ENCODE assay signal across 16 mouse cellular contexts in genomic region chr11:78256618-78257017, GRCm38 (mm10). TPM values are rescaled to one million over a fixed set of nuclear protein-coding genes. Genes with fewer than 3 reads are reported as not detected.
A peak's percentile ranks its signal among the peaks of the same experiment; 100 is the strongest.
DNase-seq lines count a peak whose midpoint lies in the region; ATAC-seq and TF ChIP-seq lines count a peak whose summit lies in the region.
"Had no signal": no experiment of that assay in that cellular context is flagged by ENCODE, and none has a peak within 500 bp of the region (broad histone marks: within the 10 kb centered on the region; RNA-seq: fewer than 3 reads in every experiment).

No protein-coding gene starts in this region.

- H3K27ac ChIP-seq in kidney, adult 2 months (ENCODE audit: insufficient read depth, low read depth, low read length), result no peak overlapping the region
- no peak overlapping the region for H3K27ac ChIP-seq in liver, embryonic 14.5 days
- H3K27ac ChIP-seq in liver, embryonic 12.5 days, result no peak overlapping the region
- H3K27ac ChIP-seq in MEL (ENCODE audit: control insufficient read depth, low read depth, low read length), result no peak overlapping the region
- H3K27ac ChIP-seq in forebrain, embryonic 15.5 days (replicated peaks), result no peak overlapping the region
- H3K27ac ChIP-seq: forebrain, embryonic 10.5 days; heart, embryonic 15.5 days; hindbrain, embryonic 13.5 days had no signal

- TF ChIP-seq POLR2A in kidney, adult 2 months (IDR thresholded peaks at IDR 0.05; ENCODE audit: low read depth, low read length), result no peak
- no peak for TF ChIP-seq POLR2A in MEL (IDR thresholded peaks at IDR 0.05; ENCODE audit: control insufficient read depth in 1 of 2, insufficient read depth in 1 of 2, low read depth in 1 of 2, low read length in 2 of 2, poor library complexity in 1 of 2)

- no peak overlapping the region for H3K4me2 ChIP-seq in liver, embryonic 14.5 days (ENCODE audit: low read depth)
- H3K4me2 ChIP-seq in liver, embryonic 12.5 days, result no peak overlapping the region
- H3K4me2 ChIP-seq in forebrain, embryonic 15.5 days (replicated peaks), result no peak overlapping the region
- H3K4me2 ChIP-seq: heart, embryonic 15.5 days; hindbrain, embryonic 13.5 days had no signal

- TF ChIP-seq RAD21 in MEL (IDR thresholded peaks at IDR 0.05; ENCODE audit: low read depth, low read length), result peak; percentile 20

- no peak for ATAC-seq in liver, embryonic 14.5 days (ENCODE audit: insufficient read depth)
- ATAC-seq in liver, embryonic 12.5 days, result no peak
- ATAC-seq in forebrain, embryonic 15.5 days (replicated peaks), result no peak
- ATAC-seq: CD4-positive, CD25-positive, alpha-beta regulatory T cell, adult 4 months had no signal

- H3K27me3 ChIP-seq in kidney, adult 2 months (replicated peaks; ENCODE audit: control insufficient read depth, insufficient read depth, low read length), result no peaks in the 10 kb centered on the region
- no peaks in the 10 kb centered on the region for H3K27me3 ChIP-seq in liver, embryonic 14.5 days (ENCODE audit: control insufficient read depth, insufficient read depth, low read length)
- H3K27me3 ChIP-seq in liver, embryonic 12.5 days (replicated peaks), result peaks cover 4% of the 10 kb centered on the region; the same call in 1 of the 2 replicates
- H3K27me3 ChIP-seq in MEL (ENCODE audit: control insufficient read depth in 1 of 2, insufficient read depth in 2 of 2, low read length in 2 of 2), result no peaks in the 10 kb centered on the region
- H3K27me3 ChIP-seq in forebrain, embryonic 15.5 days, result no peaks in the 10 kb centered on the region

- peaks cover 2% of the 10 kb centered on the region for H3K36me3 ChIP-seq in kidney, adult 2 months (ENCODE audit: control insufficient read depth, insufficient read depth, low read length)
- peaks cover 10% of the 10 kb centered on the region for H3K36me3 ChIP-seq in liver, embryonic 14.5 days (replicated peaks; ENCODE audit: control insufficient read depth, insufficient read depth, low read depth)
- H3K36me3 ChIP-seq in liver, embryonic 12.5 days, result peaks cover 34% of the 10 kb centered on the region
- peaks cover 10 to 20% of the 10 kb centered on the region in 2 experiments for H3K36me3 ChIP-seq in MEL (ENCODE audit: control insufficient read depth in 1 of 2, insufficient read depth in 2 of 2, low read length in 2 of 2)
- peaks cover 35% of the 10 kb centered on the region for H3K36me3 ChIP-seq in forebrain, embryonic 15.5 days

- H3K9ac ChIP-seq in liver, embryonic 14.5 days (replicated peaks), result no peak overlapping the region
- no peak overlapping the region for H3K9ac ChIP-seq in liver, embryonic 12.5 days
- H3K9ac ChIP-seq in MEL (ENCODE audit: control insufficient read depth, low read depth, low read length, poor library complexity, severe bottlenecking), result no peak overlapping the region
- no peak overlapping the region for H3K9ac ChIP-seq in forebrain, embryonic 15.5 days (replicated peaks)
- H3K9ac ChIP-seq: heart, embryonic 15.5 days; hindbrain, embryonic 13.5 days had no signal

- peak; percentile 58 for DNase-seq in kidney, adult 2 months
- DNase-seq in kidney, adult 11 months, result no peak
- DNase-seq in liver, embryonic 14.5 days (ENCODE audit: low read depth in 3 of 3, low spot score in 3 of 3), result no peak
- peak; percentile 36 for DNase-seq in MEL (ENCODE audit: low read depth, low spot score)
- DNase-seq in adipocyte (ENCODE audit: low spot score), result peak; percentile 48
- DNase-seq: adrenal gland, adult 2 months; cerebellum, adult 2 months; lung, adult 2 months; thymus, adult 18-20 months had no signal

- H3K9me3 ChIP-seq in liver, embryonic 14.5 days (ENCODE audit: control insufficient read depth, low read length), result no peaks in the 10 kb centered on the region
- no peaks in the 10 kb centered on the region for H3K9me3 ChIP-seq in liver, embryonic 12.5 days (replicated peaks)
- H3K9me3 ChIP-seq in MEL (replicated peaks; ENCODE audit: insufficient read depth, low read length), result no peaks in the 10 kb centered on the region
- H3K9me3 ChIP-seq in forebrain, embryonic 15.5 days, result no peaks in the 10 kb centered on the region
- H3K9me3 ChIP-seq: forebrain, embryonic 10.5 days; heart, embryonic 15.5 days; hindbrain, embryonic 13.5 days had no signal

- 100% methylated on average over 1 of the region's 1 CpGs for WGBS in kidney, adult 2 months
- WGBS in liver, embryonic 14.5 days (ENCODE audit: insufficient replicate concordance), result 86% methylated on average over 1 of the region's 1 CpGs
- 73% methylated on average over 1 of the region's 1 CpGs for WGBS in liver, embryonic 12.5 days (ENCODE audit: insufficient replicate concordance)
- 90% methylated on average over 1 of the region's 1 CpGs for WGBS in forebrain, embryonic 15.5 days

- TF ChIP-seq EP300 in liver, embryonic 14.5 days (IDR thresholded peaks at IDR 0.05; ENCODE audit: low read depth), result no peak
- TF ChIP-seq EP300 in MEL (IDR thresholded peaks at IDR 0.05; ENCODE audit: low read depth in 1 of 2, low read length in 2 of 2), result no peak

- H3K79me2 ChIP-seq in MEL (ENCODE audit: control insufficient read depth, insufficient read depth, low read length, poor library complexity), result peaks cover under 1% of the 10 kb centered on the region; the same call in 1 of the 2 replicates

- TF ChIP-seq CTCF in kidney, adult 2 months (conservative IDR thresholded peaks at IDR 0.05; ENCODE audit: insufficient read depth, insufficient read length, low read depth, low read length), result no peak; the same call in 1 of the 2 replicates
- TF ChIP-seq CTCF in liver, embryonic 14.5 days (IDR thresholded peaks at IDR 0.05; ENCODE audit: low read depth), result peak; percentile 24; the same call in 1 of the 2 replicates
- peak in 2 of 3 experiments; percentile 24 to 53; a peak in 4 of 6 replicates for TF ChIP-seq CTCF in MEL (IDR thresholded peaks at IDR 0.05 in 2 of 3, conservative IDR thresholded peaks at IDR 0.05 in 1 of 3; ENCODE audit: control insufficient read depth in 1 of 3, insufficient read depth in 1 of 3, low read depth in 2 of 3, low read length in 3 of 3, poor library complexity in 1 of 3, severe bottlenecking in 1 of 3)

- no peaks in the 10 kb centered on the region; the same call in 1 of the 2 replicates for H3K4me1 ChIP-seq in kidney, adult 2 months (ENCODE audit: control insufficient read depth, insufficient read depth, low read length)
- no peaks in the 10 kb centered on the region for H3K4me1 ChIP-seq in liver, embryonic 14.5 days (replicated peaks; ENCODE audit: control insufficient read depth in 2 of 2, insufficient read depth in 2 of 2, low read length in 1 of 2)
- H3K4me1 ChIP-seq in liver, embryonic 12.5 days, result no peaks in the 10 kb centered on the region
- H3K4me1 ChIP-seq in MEL (ENCODE audit: control insufficient read depth in 1 of 2, insufficient read depth in 2 of 2, low read length in 2 of 2), result peaks cover 2 to 6% of the 10 kb centered on the region in 2 experiments; a peak in 3 of 4 replicates
- no peaks in the 10 kb centered on the region for H3K4me1 ChIP-seq in forebrain, embryonic 15.5 days
- H3K4me1 ChIP-seq: forebrain, embryonic 10.5 days; heart, embryonic 15.5 days; hindbrain, embryonic 13.5 days had no signal

- no peak overlapping the region for H3K4me3 ChIP-seq in kidney, adult 2 months (ENCODE audit: insufficient read depth, low read depth, low read length)
- H3K4me3 ChIP-seq in liver, embryonic 14.5 days (ENCODE audit: insufficient read depth in 1 of 2, low read depth in 2 of 2, low read length in 2 of 2), result no peak overlapping the region
- H3K4me3 ChIP-seq in liver, embryonic 12.5 days, result no peak overlapping the region
- H3K4me3 ChIP-seq in MEL (ENCODE audit: control insufficient read depth in 1 of 2, insufficient read depth in 1 of 2, low read depth in 2 of 2, low read length in 2 of 2), result no peak overlapping the region
- H3K4me3 ChIP-seq in forebrain, embryonic 15.5 days, result no peak overlapping the region
- H3K4me3 ChIP-seq: forebrain, embryonic 10.5 days; heart, embryonic 15.5 days; hindbrain, embryonic 13.5 days had no signal

RNA-seq across cellular contexts. Expression of gene 2610507B11Rik, which starts 4.9 kb away (rescaled TPM):
- 103 and 122 TPM in 2 replicates for polyA plus RNA-seq in kidney, adult 2 months (2012; rRNA removed)
- 17.3 and 20.5 TPM in 2 replicates for polyA plus RNA-seq in liver, embryonic 14.5 days (2012; rRNA removed)
- polyA plus RNA-seq in liver, embryonic 14.5 days (2014; fragmentation: Nextera tagmentation; extraction: Ambion mirVana), result 26.5 and 32.8 TPM in 2 replicates
- 52.1 and 53.8 TPM in 2 replicates for polyA plus RNA-seq in liver, embryonic 12.5 days (2016; fragmentation: Nextera tagmentation; extraction: Ambion mirVana)
- 80.5 and 85.9 TPM in 2 replicates for total RNA-seq in MEL (2012; rRNA removed)
- 10 to 100 TPM; 75.8 to 77.6 TPM for polyA plus RNA-seq in MEL (2012; ENCODE audit: insufficient read depth in 1 of 2, insufficient read length in 2 of 2, low read depth in 1 of 2, low replicate concordance in 2 of 2, missing spikeins in 1 of 2)
- polyA plus RNA-seq in forebrain, embryonic 15.5 days (2015; fragmentation: Nextera tagmentation; extraction: Ambion mirVana), result 58.5 and 60.5 TPM in 2 replicates

RNA-seq across cellular contexts. Expression of gene Supt6, which starts 10.8 kb away (rescaled TPM):
- 17.8 and 20.7 TPM in 2 replicates for polyA plus RNA-seq in kidney, adult 2 months (2012; rRNA removed)
- 7.4 and 8.4 TPM in 2 replicates for polyA plus RNA-seq in liver, embryonic 14.5 days (2012; rRNA removed)
- polyA plus RNA-seq in liver, embryonic 14.5 days (2014; fragmentation: Nextera tagmentation; extraction: Ambion mirVana), result 7.4 and 7.8 TPM in 2 replicates
- polyA plus RNA-seq in liver, embryonic 12.5 days (2016; fragmentation: Nextera tagmentation; extraction: Ambion mirVana), result 20.2 and 20.3 TPM in 2 replicates
- total RNA-seq in MEL (2012; rRNA removed), result 39.6 and 40.3 TPM in 2 replicates
- 10 to 100 TPM; 59.8 to 93.2 TPM for polyA plus RNA-seq in MEL (2012; ENCODE audit: insufficient read depth in 1 of 2, insufficient read length in 2 of 2, low read depth in 1 of 2, low replicate concordance in 2 of 2, missing spikeins in 1 of 2)
- polyA plus RNA-seq in forebrain, embryonic 15.5 days (2015; fragmentation: Nextera tagmentation; extraction: Ambion mirVana), result 29.0 and 29.4 TPM in 2 replicates

RNA-seq across cellular contexts. Expression of gene Sdf2, which starts 11.1 kb away (rescaled TPM):
- polyA plus RNA-seq in kidney, adult 2 months (2012; rRNA removed), result 127 and 129 TPM in 2 replicates
- 31.6 and 34.3 TPM in 2 replicates for polyA plus RNA-seq in liver, embryonic 14.5 days (2012; rRNA removed)
- 30.7 and 30.8 TPM in 2 replicates for polyA plus RNA-seq in liver, embryonic 14.5 days (2014; fragmentation: Nextera tagmentation; extraction: Ambion mirVana)
- polyA plus RNA-seq in liver, embryonic 12.5 days (2016; fragmentation: Nextera tagmentation; extraction: Ambion mirVana), result 29.7 and 30.7 TPM in 2 replicates
- total RNA-seq in MEL (2012; rRNA removed), result 75.5 and 81.4 TPM in 2 replicates
- 10 to 100 TPM in 1 of 2 experiments, not detected in 1; 68.1 TPM for polyA plus RNA-seq in MEL (2012; ENCODE audit: insufficient read depth in 1 of 2, insufficient read length in 2 of 2, low read depth in 1 of 2, low replicate concordance in 2 of 2, missing spikeins in 1 of 2)
- polyA plus RNA-seq in forebrain, embryonic 15.5 days (2015; fragmentation: Nextera tagmentation; extraction: Ambion mirVana), result 66.7 and 69.4 TPM in 2 replicates

RNA-seq across cellular contexts. Expression of gene BC030499, which starts 34.0 kb away (rescaled TPM):
- polyA plus RNA-seq in kidney, adult 2 months (2012; rRNA removed), result 0.15 and 0.19 TPM in 2 replicates
- polyA plus RNA-seq in liver, embryonic 14.5 days (2012; rRNA removed), result 0.17 and 0.25 TPM in 2 replicates
- polyA plus RNA-seq in liver, embryonic 14.5 days (2014; fragmentation: Nextera tagmentation; extraction: Ambion mirVana), result 0.06 TPM in 1 of 2 replicates, not detected in the other
- 0.22 and 0.23 TPM in 2 replicates for polyA plus RNA-seq in liver, embryonic 12.5 days (2016; fragmentation: Nextera tagmentation; extraction: Ambion mirVana)
- 0.73 and 1.6 TPM in 2 replicates for total RNA-seq in MEL (2012; rRNA removed)
- 1 to 10 TPM in 1 of 2 experiments, not detected in 1; 1.1 TPM for polyA plus RNA-seq in MEL (2012; ENCODE audit: insufficient read depth in 1 of 2, insufficient read length in 2 of 2, low read depth in 1 of 2, low replicate concordance in 2 of 2, missing spikeins in 1 of 2)
- 0.17 and 0.27 TPM in 2 replicates for polyA plus RNA-seq in forebrain, embryonic 15.5 days (2015; fragmentation: Nextera tagmentation; extraction: Ambion mirVana)
- total RNA-seq: granulocyte monocyte progenitor cell, adult 5-6 weeks had no signal

RNA-seq across cellular contexts. Expression of gene Spag5, which starts 44.7 kb away (rescaled TPM):
- 13.2 and 15.0 TPM in 2 replicates for polyA plus RNA-seq in kidney, adult 2 months (2012; rRNA removed)
- polyA plus RNA-seq in liver, embryonic 14.5 days (2012; rRNA removed), result 27.8 and 39.7 TPM in 2 replicates
- polyA plus RNA-seq in liver, embryonic 14.5 days (2014; fragmentation: Nextera tagmentation; extraction: Ambion mirVana), result 27.6 and 31.5 TPM in 2 replicates
- polyA plus RNA-seq in liver, embryonic 12.5 days (2016; fragmentation: Nextera tagmentation; extraction: Ambion mirVana), result 38.6 and 40.0 TPM in 2 replicates
- 40.1 and 50.9 TPM in 2 replicates for total RNA-seq in MEL (2012; rRNA removed)
- polyA plus RNA-seq in MEL (2012; ENCODE audit: insufficient read depth in 1 of 2, insufficient read length in 2 of 2, low read depth in 1 of 2, low replicate concordance in 2 of 2, missing spikeins in 1 of 2), result 100 to 1,000 TPM in 1 of 2 experiments, 10 to 100 TPM in 1; 77.5 to 274 TPM
- 23.2 and 26.1 TPM in 2 replicates for polyA plus RNA-seq in forebrain, embryonic 15.5 days (2015; fragmentation: Nextera tagmentation; extraction: Ambion mirVana)

Comparison
In these comparisons a context has a peak if more than half of its experiments do, and no peak if none do; other contexts are left out.
1. DNase-seq: peak in kidney, adult 2 months (single experiment), MEL (single experiment) and adipocyte (single experiment); none in kidney, adult 11 months (single experiment) and liver, embryonic 14.5 days (0 of 3).